ENCODE assay signal across 9 mouse cellular contexts in the genomic region with DNA sequence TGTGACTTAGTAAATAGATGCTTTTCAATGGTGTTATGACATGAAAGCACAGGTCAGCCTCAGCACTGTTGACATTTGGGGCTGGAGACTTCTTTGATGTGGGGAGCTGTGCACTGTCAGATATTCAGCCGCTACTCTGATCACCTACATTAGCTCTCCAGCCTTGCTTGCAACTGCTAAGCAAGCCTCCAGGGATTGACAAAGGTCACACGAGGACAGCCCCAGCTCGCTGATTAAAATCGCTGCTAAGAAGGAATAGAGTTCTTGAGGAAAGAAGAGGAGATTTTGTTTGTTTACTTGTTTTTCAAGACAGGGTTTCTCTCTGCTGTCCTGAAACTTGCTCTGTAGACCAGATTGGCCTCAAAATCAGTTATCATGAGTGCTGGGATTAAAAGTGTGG.
DNase-seq lines count a peak whose midpoint lies in the region; ATAC-seq and TF ChIP-seq lines count a peak whose summit lies in the region.
"Had no signal": no experiment of that assay in that cellular context is flagged by ENCODE, and none has a peak within 500 bp of the region (broad histone marks: within the 10 kb centered on the region; RNA-seq: fewer than 3 reads in every experiment).

No protein-coding gene starts in this region.

- no peak for ATAC-seq in hindbrain, postnatal 0 days
- ATAC-seq: Patski had no signal

- H3K4me3 ChIP-seq in hindbrain, postnatal 0 days (ENCODE audit: low read length) = no peak overlapping the region

- H3K9me3 ChIP-seq in hindbrain, postnatal 0 days (ENCODE audit: low read length) = no peaks in the 10 kb centered on the region

- DNase-seq in layer of hippocampus, postnatal 14 days (ENCODE audit: low spot score in 2 of 2) = peak; percentile 26 to 38
- DNase-seq in layer of hippocampus, adult 9-10 months (ENCODE audit: low spot score) = no peak
- peak; percentile 43 for DNase-seq in embryo, embryonic 10.5 days (ENCODE audit: low spot score)
- no peak for DNase-seq in hindbrain, postnatal 0 days (ENCODE audit: low spot score)
- DNase-seq in naive thymus-derived CD4-positive, alpha-beta T cell, adult 2 months (ENCODE audit: low read depth) = peak; percentile 12
- DNase-seq in spleen, postnatal 36 days (ENCODE audit: low spot score in 2 of 2) = no peak
- DNase-seq in heart, postnatal 25 days (ENCODE audit: low spot score) = no peak
- DNase-seq: spleen, adult 18-20 months had no signal

- no peak overlapping the region for H3K9ac ChIP-seq in hindbrain, postnatal 0 days (replicated peaks; ENCODE audit: low read length)

- peak overlapping the region; percentile 91; the same call in 1 of the 2 replicates for H3K27ac ChIP-seq in hindbrain, postnatal 0 days

- H3K27me3 ChIP-seq in hindbrain, postnatal 0 days (ENCODE audit: insufficient read depth, low read length) = no peaks in the 10 kb centered on the region
- H3K27me3 ChIP-seq: Patski had no signal

- no peaks in the 10 kb centered on the region for H3K36me3 ChIP-seq in hindbrain, postnatal 0 days (ENCODE audit: insufficient read depth, low read length)

- intact Hi-C loops in heart, postnatal 25 days (cut with DNase I) = no loop called here

- no peak overlapping the region for H3K4me2 ChIP-seq in hindbrain, postnatal 0 days (ENCODE audit: low read depth, low read length)

- no peak for TF ChIP-seq CTCF in hindbrain, postnatal 0 days (IDR thresholded peaks at IDR 0.05; ENCODE audit: low read depth)

- H3K4me1 ChIP-seq in hindbrain, postnatal 0 days (ENCODE audit: insufficient read depth, low read length) = 0 out of 2 replicates have a peak, but pooled peaks cover 9% of the 10 kb centered on the region

- 37% methylated on average over 4 of the region's 4 CpGs for WGBS in hindbrain, postnatal 0 days

Comparison
In these comparisons a context has a peak if more than half of its experiments do, and no peak if none do; other contexts are left out.
1. DNase-seq: peak in layer of hippocampus, postnatal 14 days (2 of 2), embryo, embryonic 10.5 days (single experiment) and naive thymus-derived CD4-positive, alpha-beta T cell, adult 2 months (single experiment); none in layer of hippocampus, adult 9-10 months (single experiment), hindbrain, postnatal 0 days (single experiment), spleen, postnatal 36 days (0 of 2) and heart, postnatal 25 days (single experiment).